Mouse (Mus musculus) lung, postnatal 25 days (tissue): ENCODE data around the gene Tbc1d9b.

Experiments used
- DNase-seq: peaks from one replicate; pipeline ENCODE4 v3.0.0; 2022; ENCODE audit warnings: low spot score

Gene Tbc1d9b

DNA sequence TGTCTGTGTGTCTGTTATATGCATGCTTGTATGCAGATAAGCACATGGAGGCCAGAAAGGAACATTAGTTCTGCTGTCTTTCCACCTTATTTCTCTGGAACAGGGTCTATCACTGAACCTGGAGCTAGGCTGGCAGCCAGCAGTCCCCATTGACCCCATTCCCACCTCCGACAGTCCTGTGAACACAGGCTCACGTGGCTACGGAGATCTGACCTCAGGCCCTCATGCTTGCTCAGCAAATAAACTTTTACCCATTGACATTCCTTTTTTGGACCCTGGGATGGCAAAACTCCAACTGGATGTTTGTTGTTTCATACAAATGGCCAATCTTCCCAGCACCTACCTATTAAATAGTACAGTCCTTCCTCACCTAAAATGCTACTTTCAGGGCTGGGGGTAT is 45.2 kb downstream of the Tbc1d9b start:
- DNase-seq: no peak

DNA sequence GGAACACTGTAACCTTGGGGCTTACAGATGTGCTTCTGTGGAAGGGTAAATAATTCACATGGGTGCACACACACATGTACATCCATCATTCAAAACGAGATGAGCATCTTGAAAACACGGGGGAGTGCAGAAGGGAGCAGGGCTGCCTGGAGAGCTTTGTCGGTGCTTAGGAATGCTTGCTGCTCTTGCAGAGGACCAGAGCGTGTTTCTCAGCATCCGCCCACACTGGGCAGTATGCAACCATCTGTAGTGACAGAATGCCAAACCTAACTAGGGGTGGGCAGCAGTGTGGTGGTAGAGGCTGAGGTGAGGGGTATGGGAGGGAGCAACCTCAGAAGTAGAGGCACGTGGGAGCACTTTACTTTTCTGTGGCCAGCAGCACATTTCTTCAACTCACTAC is 45.9 kb downstream of the Tbc1d9b start:
- no peak for DNase-seq

DNA sequence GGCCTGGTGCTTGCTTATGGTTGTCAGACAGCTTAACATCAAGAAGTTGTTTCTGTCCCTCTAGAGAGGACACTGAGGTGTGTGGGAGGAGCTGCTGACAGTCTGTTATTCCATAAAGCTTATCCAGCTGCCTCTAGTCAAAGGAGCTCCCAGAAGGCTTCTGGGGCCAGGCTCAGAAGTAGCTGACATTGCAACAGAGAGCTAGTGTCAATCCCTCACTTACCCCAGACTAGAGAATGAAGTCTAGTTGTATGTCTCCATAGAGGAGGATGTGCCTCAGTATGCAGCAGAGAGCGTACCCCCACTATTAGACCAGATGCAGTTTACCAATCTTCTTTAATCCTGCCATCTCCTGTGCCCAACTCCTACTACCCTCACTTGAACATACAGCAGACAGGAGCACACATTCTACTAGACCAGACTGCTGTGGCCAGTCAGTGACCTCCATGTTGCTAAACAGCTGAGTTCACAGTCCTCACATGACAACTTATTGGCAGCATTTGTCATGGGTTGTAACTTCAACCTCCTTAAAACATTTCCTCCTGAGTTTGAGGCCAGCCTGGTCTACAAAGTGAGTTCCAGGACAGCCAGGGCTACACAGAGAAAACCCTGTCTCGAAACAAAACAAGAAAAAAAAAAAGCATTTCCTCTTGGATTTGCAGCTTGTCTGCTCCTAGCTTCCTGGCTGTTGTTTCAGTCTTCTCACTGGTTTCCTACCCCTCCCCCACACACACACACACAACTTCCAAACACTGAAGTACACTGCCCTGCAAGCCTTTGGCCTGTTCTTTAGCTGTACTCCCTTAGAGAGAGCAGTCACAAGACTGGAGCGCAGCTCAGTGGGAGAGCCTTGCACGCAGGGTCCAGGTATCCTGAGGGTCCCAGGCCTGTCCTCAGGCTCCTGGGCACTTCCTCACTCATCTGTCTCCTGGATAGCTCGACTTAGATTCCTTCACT is 47.6 kb downstream of the Tbc1d9b start:
- no peak for DNase-seq

GRCm38 (mm10) chr11:50180478-50181231 is 49.5 kb downstream of the Tbc1d9b start:
- DNase-seq: no peak

DNA sequence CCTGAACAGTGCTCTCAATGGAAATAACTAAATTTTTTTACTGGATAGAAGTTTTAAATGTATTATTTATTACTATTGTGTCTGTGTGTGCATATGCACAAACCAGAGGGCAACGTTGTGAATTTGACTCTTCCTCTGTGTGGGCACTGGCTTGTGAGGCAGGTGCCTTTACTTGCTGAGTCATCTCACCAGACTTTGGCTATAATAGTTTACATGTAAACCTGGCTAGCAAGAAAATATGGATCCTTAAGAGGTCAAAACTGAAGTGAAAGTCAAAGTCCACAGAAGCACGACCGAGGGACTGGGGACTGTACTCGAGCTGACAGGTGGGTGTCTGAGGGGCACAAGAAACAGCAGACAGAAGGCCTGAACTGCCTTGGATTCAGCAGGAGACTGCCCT is 51.5 kb downstream of the Tbc1d9b start:
- no peak for DNase-seq

GRCm38 (mm10) chr11:50184788-50185187 is 53.6 kb downstream of the Tbc1d9b start:
- DNase-seq: no peak

DNA sequence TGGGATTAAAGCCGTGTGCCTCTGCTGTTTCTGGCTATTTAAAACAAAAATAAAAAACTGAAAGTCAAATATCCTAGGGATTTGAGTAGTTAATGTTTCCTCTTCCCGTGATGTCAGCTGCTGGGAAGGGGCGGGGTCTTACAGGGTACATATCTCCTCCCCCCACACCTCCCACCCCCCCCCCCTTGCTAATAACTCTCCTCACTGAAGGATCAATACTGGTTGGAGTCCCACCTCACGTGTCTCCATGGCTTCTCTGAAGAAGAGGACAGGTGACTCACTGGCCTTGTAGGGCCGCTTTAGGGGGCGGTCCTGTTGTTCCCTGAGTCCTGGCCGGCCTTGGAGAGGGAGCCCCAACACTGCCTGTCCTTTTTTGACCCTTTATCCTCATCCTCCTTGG is 57.5 kb downstream of the Tbc1d9b start:
- no peak for DNase-seq

DNA sequence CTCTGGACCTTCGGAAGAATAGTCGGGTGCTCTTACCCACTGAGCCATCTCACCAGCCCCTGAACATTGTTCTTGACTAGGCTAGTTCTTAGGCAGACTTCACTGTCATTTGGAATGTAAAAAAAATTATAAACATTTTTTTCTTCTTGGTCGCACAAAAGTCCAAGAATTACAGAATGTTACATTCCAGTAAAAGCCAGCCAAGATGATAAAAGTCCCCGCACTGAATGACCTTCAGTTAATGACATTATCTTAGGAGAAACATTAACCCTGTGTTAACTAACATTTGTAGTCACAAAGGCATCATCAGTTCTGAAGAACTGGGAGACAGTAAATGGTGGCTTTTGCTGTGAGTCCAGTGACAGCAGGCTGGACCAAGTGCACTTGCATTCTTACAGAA is 59.2 kb downstream of the Tbc1d9b start:
- no peak for DNase-seq

GRCm38 (mm10) chr11:50192278-50192677 is 61.1 kb downstream of the Tbc1d9b start:
- DNase-seq: no peak

DNA sequence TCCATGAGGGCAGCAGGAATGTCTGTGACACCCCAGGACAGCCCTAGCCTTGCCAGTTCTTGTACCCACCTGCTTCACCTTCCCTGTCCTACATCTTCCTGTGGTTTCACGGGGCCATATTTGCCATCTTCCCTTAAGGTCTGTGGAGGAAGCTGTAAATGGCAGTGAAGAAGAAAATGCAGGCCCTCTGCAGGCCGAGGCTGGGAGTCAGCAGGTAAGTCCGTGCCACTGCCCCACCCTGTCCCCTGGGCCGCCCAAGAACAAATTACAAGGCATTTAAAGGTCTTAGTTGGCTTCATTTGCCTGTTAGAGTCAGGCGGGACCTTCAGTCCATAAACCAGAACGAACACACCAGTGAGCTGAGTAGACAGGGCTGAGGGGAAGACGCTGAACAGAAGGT is 62.9 kb downstream of the Tbc1d9b start:
- no peak for DNase-seq

DNA sequence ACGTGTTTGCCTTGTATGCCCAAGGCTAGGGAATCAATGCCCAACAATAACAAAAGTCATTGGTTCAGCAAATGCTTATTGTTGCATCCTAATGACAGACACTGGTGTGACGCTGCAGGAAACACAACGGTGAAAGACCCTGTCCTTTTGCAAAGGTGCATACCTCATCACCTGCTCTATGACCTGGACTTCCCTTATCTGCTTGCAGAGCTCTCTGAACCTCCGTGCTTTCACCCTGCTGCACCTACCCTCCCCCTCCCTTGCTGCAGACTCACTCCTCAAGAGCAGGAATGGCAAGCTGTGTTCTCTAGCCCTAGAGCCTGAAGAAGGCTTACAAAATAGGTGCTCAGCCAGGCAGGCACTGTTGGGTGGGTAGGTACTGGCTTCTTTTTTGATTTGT is 63.6 kb downstream of the Tbc1d9b start:
- no peak for DNase-seq

DNA sequence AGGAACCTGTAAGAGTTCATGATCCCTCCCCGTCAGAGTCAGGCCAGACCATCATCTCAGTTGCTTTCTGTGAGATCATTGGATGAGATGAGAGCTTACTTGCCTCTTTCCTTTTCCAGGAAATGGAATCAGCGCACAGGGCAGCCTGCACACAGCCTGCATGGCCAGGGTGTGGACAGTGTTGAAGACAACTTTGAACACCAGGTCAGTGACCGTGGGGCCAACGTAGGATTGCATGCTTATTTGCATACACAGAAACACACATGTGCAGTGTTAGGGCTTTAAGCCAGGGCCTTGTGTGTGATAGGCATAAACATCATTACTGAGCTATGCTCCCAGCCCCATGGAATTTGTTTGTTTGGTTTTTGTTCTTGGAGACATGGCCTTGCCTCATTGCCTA is 66.3 kb downstream of the Tbc1d9b start:
- no peak for DNase-seq

GRCm38 (mm10) chr11:50198219-50198846 is 67.1 kb downstream of the Tbc1d9b start:
- no peak for DNase-seq

GRCm38 (mm10) chr11:50198916-50199315 is 67.7 kb downstream of the Tbc1d9b start:
- DNase-seq: no peak

DNA sequence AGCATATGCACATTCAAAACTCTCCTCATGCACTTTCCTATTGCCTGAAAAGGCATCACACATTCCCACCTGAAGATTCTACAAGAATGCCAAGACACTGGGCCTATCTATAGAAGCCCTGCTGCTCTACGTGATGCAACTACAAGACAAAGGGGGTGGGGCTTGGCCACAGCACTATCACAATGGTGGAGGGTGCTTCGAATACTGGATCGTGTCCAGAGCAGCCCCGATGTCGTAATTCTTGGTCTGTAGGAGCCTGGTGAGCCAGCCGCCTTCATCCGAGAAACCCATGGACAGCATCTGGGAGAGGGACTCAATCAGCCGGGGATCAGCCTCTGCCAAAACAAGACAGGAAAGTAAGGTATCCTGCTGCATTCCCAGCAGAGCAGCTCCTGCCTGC is 69.4 kb downstream of the Tbc1d9b start:
- no peak for DNase-seq

- no peak for DNase-seq
These were observed 70.4 kb downstream of the Tbc1d9b start for GRCm38 (mm10) chr11:50201590-50201989.

DNA sequence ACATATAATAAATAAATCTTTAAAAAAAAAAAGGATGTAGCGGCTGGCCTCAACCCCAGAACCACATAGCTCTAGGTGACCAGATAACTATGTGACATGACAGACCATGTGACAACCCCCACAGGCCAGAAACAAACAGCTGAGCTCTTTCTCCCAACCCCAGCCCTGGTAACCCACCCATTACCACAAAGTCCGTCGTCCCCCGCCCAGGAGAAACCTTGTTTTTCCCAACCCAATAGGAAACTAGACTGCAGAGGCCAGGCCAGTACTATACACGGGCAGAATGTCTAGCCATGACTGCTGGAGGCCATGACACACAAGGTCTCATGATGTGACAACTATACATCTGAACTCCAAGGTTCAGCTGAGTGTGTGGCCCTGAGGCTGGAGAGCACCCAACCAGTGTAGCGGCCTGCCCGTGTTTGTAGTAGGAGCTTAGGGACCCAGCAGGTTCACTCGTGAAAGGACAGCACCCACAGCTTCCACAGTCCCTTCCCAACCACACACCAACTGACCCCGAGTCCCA is 72.2 kb downstream of the Tbc1d9b start:
- no peak for DNase-seq

DNA sequence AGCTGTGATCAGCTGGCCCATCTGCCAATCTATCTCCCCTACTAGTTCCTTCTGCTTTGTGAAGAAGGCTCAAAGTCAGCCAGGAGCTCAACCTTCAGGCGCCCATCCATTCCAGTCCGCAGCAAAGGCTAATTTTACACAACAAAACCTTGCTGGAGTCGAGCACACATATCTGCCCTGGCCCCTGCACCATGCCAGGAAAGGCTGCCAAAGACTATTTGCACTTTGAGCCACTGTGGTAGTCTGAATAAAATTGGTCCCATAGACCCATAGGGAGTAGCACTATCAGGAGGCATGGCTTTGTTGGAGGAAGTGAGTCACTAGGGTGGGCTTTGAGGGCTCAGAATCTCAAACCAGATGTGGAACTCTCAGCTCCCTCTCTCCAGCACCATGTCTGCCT is 74.2 kb downstream of the Tbc1d9b start:
- DNase-seq: no peak

- DNase-seq: no peak
These were observed 74.8 kb downstream of the Tbc1d9b start for GRCm38 (mm10) chr11:50206037-50206436.

DNA sequence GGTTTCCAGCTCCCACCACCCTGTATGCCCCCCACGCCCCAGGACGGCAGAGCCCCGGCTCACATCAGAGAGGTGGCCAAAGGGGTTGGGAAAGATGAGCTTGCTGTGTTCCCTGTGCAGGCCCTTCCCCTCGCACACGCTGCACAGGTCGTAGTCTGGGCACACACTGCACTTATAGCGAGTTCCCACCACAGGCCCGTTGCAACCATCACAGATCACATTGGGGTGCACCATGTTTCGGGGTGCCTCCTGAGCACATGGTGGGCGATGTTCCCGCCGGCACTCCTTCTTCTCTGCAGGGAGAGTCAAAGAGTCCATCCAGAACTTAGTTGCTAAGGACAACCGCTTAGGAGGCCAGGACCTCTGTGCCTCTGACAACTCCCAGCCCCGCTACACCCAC is 76.1 kb downstream of the Tbc1d9b start:
- no peak for DNase-seq

GRCm38 (mm10) chr11:50208039-50208438 is 76.8 kb downstream of the Tbc1d9b start:
- no peak for DNase-seq

DNA sequence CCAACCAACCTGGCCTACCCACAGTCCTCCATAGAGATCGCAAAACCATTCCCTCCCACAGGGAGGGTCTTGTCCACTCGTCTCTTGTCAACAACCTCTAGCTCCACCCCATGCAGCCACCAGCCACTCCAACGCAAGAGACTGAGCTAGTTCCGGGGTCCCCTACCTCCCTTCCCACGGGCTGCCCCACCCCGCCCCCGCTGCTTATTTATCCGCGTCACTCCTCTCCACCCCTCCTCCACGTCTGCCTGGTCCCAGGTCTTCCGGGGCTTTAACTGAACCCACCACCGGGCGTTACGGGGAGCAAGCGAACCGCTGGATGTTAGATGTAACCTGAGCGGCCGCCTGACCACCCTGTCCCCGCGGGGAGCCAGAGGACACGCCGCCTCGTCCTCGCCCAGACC is 78.9 kb downstream of the Tbc1d9b start:
- peak; percentile 96 for DNase-seq
